Mouse (Mus musculus) kidney, adult 11 months (tissue): Measurements from ENCODE around the gene Ttbk2.
A peak's percentile ranks its signal among the peaks of the same experiment; 100 is the strongest.

Experiments
- DNase-seq: peaks from one replicate; pipeline ENCODE4 v3.0.0; 2022

The Ttbk2 gene

GRCm38 (mm10) chr2:120731877-120732530 is 118.4 kb downstream of the Ttbk2 start:
- no peak for DNase-seq

- peak; percentile 88 for DNase-seq
These were observed 119.1 kb downstream of the Ttbk2 start for GRCm38 (mm10) chr2:120731167-120731862.

GRCm38 (mm10) chr2:120730639-120731166 is 119.7 kb downstream of the Ttbk2 start:
- DNase-seq = no peak

- DNase-seq = no peak
These were observed 120.4 kb downstream of the Ttbk2 start for GRCm38 (mm10) chr2:120729775-120730585.

GRCm38 (mm10) chr2:120724176-120724575 is 126.2 kb downstream of the Ttbk2 start:
- no peak for DNase-seq

- peak; percentile 5 for DNase-seq
These were observed 126.8 kb downstream of the Ttbk2 start for GRCm38 (mm10) chr2:120723621-120724020.

- DNase-seq = no peak
These were observed 127.9 kb downstream of the Ttbk2 start for GRCm38 (mm10) chr2:120722491-120722890.

GRCm38 (mm10) chr2:120721911-120722310 is 128.5 kb downstream of the Ttbk2 start:
- no peak for DNase-seq

GRCm38 (mm10) chr2:120720821-120721220 is 129.6 kb downstream of the Ttbk2 start:
- no peak for DNase-seq

- no peak for DNase-seq
These were observed 131.9 kb downstream of the Ttbk2 start for GRCm38 (mm10) chr2:120718496-120718895.

- no peak for DNase-seq
These were observed 137.0 kb downstream of the Ttbk2 start for GRCm38 (mm10) chr2:120713441-120713840.

- DNase-seq = no peak
These were observed 139.5 kb downstream of the Ttbk2 start for GRCm38 (mm10) chr2:120710948-120711347.

GRCm38 (mm10) chr2:120710154-120710553 is 140.2 kb downstream of the Ttbk2 start:
- DNase-seq = no peak

GRCm38 (mm10) chr2:120707041-120707440 is 143.4 kb downstream of the Ttbk2 start:
- DNase-seq = no peak

- no peak for DNase-seq
These were observed 147.7 kb downstream of the Ttbk2 start for GRCm38 (mm10) chr2:120702675-120703074.

- no peak for DNase-seq
These were observed 150.0 kb downstream of the Ttbk2 start for GRCm38 (mm10) chr2:120700379-120700885.

- DNase-seq = no peak
These were observed 152.6 kb downstream of the Ttbk2 start for GRCm38 (mm10) chr2:120697767-120698166.
